Mouse (Mus musculus): ENCODE measurements at regions not wholly inside any gene's neighbourhood (a gene's known extent, or its start where the extent isn't known, plus 50 kb on each side); places are given as distances from the start of the nearest gene placed in this dataset.
A peak's percentile ranks its signal among the peaks of the same experiment; 100 is the strongest.

DNA sequence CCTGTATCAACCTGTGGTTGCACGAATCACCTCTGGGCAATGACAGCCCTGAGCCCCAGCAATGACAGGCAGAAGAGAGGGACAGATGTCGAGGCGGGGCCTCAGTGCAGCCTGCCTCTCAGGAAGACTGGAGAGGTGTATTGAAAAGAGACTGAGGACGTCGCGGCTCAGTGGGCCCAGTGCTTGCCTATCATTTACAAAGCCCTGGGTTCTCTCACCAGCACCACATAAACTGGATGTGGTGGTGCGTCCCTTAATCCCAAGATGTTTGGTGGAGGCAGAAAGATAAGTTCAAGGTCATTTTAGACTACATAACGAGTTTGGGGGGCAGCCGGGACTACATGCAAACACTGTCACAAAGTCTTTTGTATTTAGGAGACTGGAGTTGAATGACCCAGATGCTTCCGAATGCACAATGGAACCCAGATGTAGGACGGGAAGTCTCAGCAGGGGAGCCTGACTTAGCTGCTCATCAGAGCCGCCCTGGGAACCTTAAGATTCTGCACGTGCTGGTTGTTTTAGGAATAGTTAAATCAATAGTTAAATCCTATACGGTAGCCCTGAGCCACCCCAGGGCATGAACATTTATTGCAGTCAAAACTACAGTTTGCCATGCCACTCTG is 72.8 kb downstream of the Gadd45g start:
- no peak overlapping the region for H3K4me3 ChIP-seq (ENCODE audit: insufficient read depth, low read depth, low read length)
- WGBS = 82% methylated on average over 14 of the region's 14 CpGs
- no peak overlapping the region for H3K27ac ChIP-seq (ENCODE audit: insufficient read depth, low read depth, low read length)
- DNase-seq = no peak
- no peaks in the 10 kb centered on the region for H3K36me3 ChIP-seq (ENCODE audit: control insufficient read depth, insufficient read depth, low read length)
- TF ChIP-seq CTCF (conservative IDR thresholded peaks at IDR 0.05; ENCODE audit: insufficient read depth, insufficient read length, low read depth, low read length) = no peak
- no peak for TF ChIP-seq POLR2A (IDR thresholded peaks at IDR 0.05; ENCODE audit: low read depth, low read length)
- no peaks in the 10 kb centered on the region for H3K27me3 ChIP-seq (replicated peaks; ENCODE audit: control insufficient read depth, insufficient read depth, low read length)
- H3K4me1 ChIP-seq (ENCODE audit: control insufficient read depth, insufficient read depth, low read length) = peaks cover 6% of the 10 kb centered on the region; the same call in 1 of the 2 replicates

DNA sequence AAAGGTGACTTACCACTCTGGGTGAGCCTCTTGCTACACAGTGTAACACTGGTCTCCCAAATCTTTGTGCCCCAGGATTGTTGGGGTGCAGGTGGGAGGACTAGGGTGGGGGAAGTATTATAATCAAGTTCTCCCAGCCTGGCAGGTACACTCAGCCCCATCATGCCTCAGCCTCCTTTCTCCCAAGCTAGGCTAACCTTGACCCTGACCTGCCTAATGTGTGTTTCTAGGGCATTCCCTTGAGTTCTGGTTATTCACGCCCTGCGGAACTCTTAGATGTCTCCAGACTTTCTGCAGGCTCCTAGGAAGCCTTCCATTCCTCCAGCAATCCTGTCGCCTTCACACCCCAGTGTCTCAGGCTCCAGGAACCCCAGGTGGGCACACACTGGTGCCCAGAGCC is 73.5 kb downstream of the Gadd45g start:
- no peak for DNase-seq
- TF ChIP-seq CTCF (conservative IDR thresholded peaks at IDR 0.05; ENCODE audit: insufficient read depth, insufficient read length, low read depth, low read length) = no peak
- no peak for TF ChIP-seq POLR2A (IDR thresholded peaks at IDR 0.05; ENCODE audit: low read depth, low read length)
- WGBS = 90% methylated on average over 3 of the region's 3 CpGs
- no peak overlapping the region for H3K4me3 ChIP-seq (ENCODE audit: insufficient read depth, low read depth, low read length)
- no peak overlapping the region for H3K27ac ChIP-seq (ENCODE audit: insufficient read depth, low read depth, low read length)
- no peaks in the 10 kb centered on the region for H3K36me3 ChIP-seq (ENCODE audit: control insufficient read depth, insufficient read depth, low read length)
- H3K27me3 ChIP-seq (replicated peaks; ENCODE audit: control insufficient read depth, insufficient read depth, low read length) = no peaks in the 10 kb centered on the region
- peaks cover 6% of the 10 kb centered on the region; the same call in 1 of the 2 replicates for H3K4me1 ChIP-seq (ENCODE audit: control insufficient read depth, insufficient read depth, low read length)

DNA sequence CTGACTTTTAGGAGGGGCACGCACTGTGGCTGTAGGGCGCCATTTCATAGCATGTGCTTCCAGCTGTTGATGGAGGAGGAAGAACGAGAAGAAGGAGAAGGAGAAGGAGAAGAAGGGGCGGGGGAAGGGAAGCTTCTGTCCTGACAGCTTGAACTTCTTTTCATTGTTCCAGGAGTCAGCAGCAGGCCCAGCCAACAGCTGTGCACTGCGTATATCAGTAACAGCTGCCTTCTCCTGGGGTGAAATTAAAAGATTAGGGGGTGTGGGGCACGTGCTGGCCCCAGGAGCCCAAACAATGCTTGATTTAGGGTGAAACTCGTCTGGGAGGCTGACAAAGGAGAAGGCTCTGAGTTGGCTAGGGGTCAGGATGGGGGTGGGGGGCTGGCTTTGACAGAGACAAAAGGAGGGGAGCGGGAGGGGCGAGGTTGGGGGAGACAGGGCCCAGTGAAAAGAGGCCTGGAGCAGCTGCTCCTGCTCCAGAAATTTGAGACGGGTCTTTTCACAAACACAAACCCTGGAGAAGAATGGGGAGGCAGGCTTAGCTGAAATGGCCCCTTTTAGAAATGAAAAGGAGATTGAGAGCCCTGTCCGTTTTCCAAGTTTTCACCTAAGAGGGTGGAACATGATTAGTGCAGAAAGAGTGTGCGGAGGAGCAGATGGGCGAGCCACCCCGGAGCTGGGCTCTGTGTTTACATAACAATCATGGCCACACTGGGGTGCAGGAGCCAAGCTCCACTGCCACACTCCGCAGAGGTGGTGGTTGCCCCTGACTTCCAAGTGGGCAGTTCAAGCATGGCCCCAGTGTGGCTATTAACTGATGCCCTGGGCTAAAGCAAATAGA is 74.3 kb downstream of the Gadd45g start:
- no peaks in the 10 kb centered on the region for H3K36me3 ChIP-seq (ENCODE audit: control insufficient read depth, insufficient read depth, low read length)
- peaks cover 6% of the 10 kb centered on the region; the same call in 1 of the 2 replicates for H3K4me1 ChIP-seq (ENCODE audit: control insufficient read depth, insufficient read depth, low read length)
- TF ChIP-seq POLR2A (IDR thresholded peaks at IDR 0.05; ENCODE audit: low read depth, low read length) (no peak), CTCF (conservative IDR thresholded peaks at IDR 0.05; ENCODE audit: insufficient read depth, insufficient read length, low read depth, low read length) (no peak)
- 68% methylated on average over 15 of the region's 15 CpGs for WGBS
- no peak for DNase-seq
- no peak overlapping the region for H3K4me3 ChIP-seq (ENCODE audit: insufficient read depth, low read depth, low read length)
- no peak overlapping the region for H3K27ac ChIP-seq (ENCODE audit: insufficient read depth, low read depth, low read length)
- no peaks in the 10 kb centered on the region for H3K27me3 ChIP-seq (replicated peaks; ENCODE audit: control insufficient read depth, insufficient read depth, low read length)

DNA sequence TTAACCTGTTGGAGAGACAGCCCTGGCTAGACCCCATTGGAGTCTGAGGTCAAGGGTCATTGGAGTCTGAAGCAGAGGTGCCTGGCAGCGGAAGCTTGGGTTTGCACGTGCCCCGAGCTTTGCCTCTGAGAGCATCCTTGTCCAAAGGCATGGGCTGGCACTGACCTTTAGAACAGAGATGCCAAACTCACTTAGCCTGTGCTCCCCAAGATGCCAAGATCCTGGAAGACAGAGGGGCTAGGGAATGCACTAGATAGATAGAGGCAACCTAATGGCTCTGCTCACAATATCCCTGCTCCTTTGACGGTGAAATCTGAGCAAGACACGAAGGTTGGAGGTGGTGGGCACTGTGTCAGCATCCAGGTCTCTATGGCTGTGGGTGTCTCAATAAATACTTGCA is 75.1 kb downstream of the Gadd45g start:
- DNase-seq = no peak
- Histone ChIP-seq H3K4me1 (ENCODE audit: control insufficient read depth, insufficient read depth, low read length) (peaks cover 6% of the 10 kb centered on the region; the same call in 1 of the 2 replicates), H3K27me3 (replicated peaks; ENCODE audit: control insufficient read depth, insufficient read depth, low read length) (no peaks in the 10 kb centered on the region), H3K4me3 (ENCODE audit: insufficient read depth, low read depth, low read length) (no peak overlapping the region), H3K36me3 (ENCODE audit: control insufficient read depth, insufficient read depth, low read length) (no peaks in the 10 kb centered on the region), H3K27ac (ENCODE audit: insufficient read depth, low read depth, low read length) (no peak overlapping the region)
- WGBS = 71% methylated on average over 5 of the region's 5 CpGs
- TF ChIP-seq CTCF (conservative IDR thresholded peaks at IDR 0.05; ENCODE audit: insufficient read depth, insufficient read length, low read depth, low read length) (no peak), POLR2A (IDR thresholded peaks at IDR 0.05; ENCODE audit: low read depth, low read length) (no peak)

DNA sequence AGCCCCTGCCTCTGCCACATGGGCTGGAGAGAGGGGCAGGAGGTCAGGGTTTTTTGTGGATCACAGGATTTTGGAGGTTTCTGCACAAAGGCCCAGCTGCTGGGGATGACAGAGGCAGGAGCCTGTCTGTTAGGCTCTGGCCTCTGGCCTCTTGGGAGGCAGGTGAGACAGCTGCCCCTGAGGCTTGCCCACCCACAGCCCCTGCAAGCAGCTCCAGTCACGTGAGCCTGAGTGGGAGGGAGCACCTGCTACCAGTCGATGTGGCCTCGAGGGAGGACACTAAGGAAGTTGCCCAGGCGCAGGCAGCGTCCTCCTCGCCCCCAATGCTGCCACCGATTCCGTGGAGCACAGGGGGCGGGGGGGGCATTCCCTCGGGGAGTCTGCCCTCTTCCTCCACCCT is 80.3 kb downstream of the Gadd45g start:
- 50% methylated on average over 10 of the region's 10 CpGs for WGBS
- Histone ChIP-seq H3K27me3 (replicated peaks; ENCODE audit: control insufficient read depth, insufficient read depth, low read length) (no peaks in the 10 kb centered on the region), H3K27ac (ENCODE audit: insufficient read depth, low read depth, low read length) (no peak overlapping the region), H3K36me3 (ENCODE audit: control insufficient read depth, insufficient read depth, low read length) (no peaks in the 10 kb centered on the region), H3K4me3 (ENCODE audit: insufficient read depth, low read depth, low read length) (no peak overlapping the region), H3K4me1 (ENCODE audit: control insufficient read depth, insufficient read depth, low read length) (0 out of 2 replicates have a peak, but pooled peaks cover 2% of the 10 kb centered on the region)
- DNase-seq = no peak
- TF ChIP-seq CTCF (conservative IDR thresholded peaks at IDR 0.05; ENCODE audit: insufficient read depth, insufficient read length, low read depth, low read length) (no peak), POLR2A (IDR thresholded peaks at IDR 0.05; ENCODE audit: low read depth, low read length) (no peak)

DNA sequence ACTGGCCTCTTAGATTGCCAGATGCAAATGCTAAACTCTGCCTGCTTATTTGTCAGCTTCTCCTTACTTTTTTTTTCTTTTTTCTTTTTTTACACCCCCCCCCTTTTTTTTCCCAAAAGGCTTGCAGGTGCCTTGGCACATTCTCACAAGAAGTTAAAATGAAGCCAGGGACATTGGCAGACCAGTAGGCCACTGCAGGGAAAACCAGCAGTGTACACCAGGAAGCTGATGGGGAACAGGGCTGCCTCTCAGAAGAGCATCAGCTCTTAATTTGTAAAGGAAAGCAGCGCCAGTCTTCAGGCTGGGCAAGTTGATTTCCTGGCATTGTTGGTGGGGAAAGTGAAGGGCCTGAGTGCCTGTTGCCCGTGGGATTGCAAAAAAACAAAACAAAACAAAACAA is 83.3 kb downstream of the Gadd45g start:
- TF ChIP-seq POLR2A (IDR thresholded peaks at IDR 0.05; ENCODE audit: low read depth, low read length) = no peak
- no peak for TF ChIP-seq CTCF (conservative IDR thresholded peaks at IDR 0.05; ENCODE audit: insufficient read depth, insufficient read length, low read depth, low read length)
- H3K36me3 ChIP-seq (ENCODE audit: control insufficient read depth, insufficient read depth, low read length) = no peaks in the 10 kb centered on the region
- no peak overlapping the region for H3K4me3 ChIP-seq (ENCODE audit: insufficient read depth, low read depth, low read length)
- DNase-seq = no peak
- WGBS = 65% methylated on average over 2 of the region's 2 CpGs
- H3K27me3 ChIP-seq (replicated peaks; ENCODE audit: control insufficient read depth, insufficient read depth, low read length) = no peaks in the 10 kb centered on the region
- H3K4me1 ChIP-seq (ENCODE audit: control insufficient read depth, insufficient read depth, low read length) = 0 out of 2 replicates have a peak, but pooled peaks cover 2% of the 10 kb centered on the region
- no peak overlapping the region for H3K27ac ChIP-seq (ENCODE audit: insufficient read depth, low read depth, low read length)

DNA sequence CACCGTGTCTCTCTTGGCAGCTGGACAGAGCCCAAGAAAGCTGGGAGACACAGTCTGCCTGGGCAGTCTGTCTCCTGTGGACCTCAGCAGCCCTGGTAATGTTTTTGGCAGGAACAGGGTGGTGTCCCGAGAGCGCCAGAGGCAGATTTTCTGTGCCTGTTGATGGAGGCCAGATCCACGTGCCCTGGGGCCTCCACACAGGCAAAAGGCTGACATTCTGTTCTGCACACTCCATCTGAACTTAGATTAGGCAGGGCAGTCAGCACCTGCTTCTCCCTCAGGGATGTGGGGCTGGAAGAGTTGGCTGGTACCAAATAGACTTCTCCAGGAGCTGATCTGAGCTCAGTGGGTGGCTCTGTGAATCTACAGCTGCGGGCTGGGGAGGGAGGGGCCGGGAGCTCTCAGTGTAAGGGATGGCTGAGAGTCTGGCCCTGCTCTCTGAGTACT is 83.8 kb downstream of the Gadd45g start:
- no peak for TF ChIP-seq CTCF (conservative IDR thresholded peaks at IDR 0.05; ENCODE audit: insufficient read depth, insufficient read length, low read depth, low read length)
- no peak for TF ChIP-seq POLR2A (IDR thresholded peaks at IDR 0.05; ENCODE audit: low read depth, low read length)
- 0 out of 2 replicates have a peak, but pooled peaks cover 2% of the 10 kb centered on the region for H3K4me1 ChIP-seq (ENCODE audit: control insufficient read depth, insufficient read depth, low read length)
- DNase-seq = peak; percentile 70
- no peak overlapping the region for H3K4me3 ChIP-seq (ENCODE audit: insufficient read depth, low read depth, low read length)
- H3K27me3 ChIP-seq (replicated peaks; ENCODE audit: control insufficient read depth, insufficient read depth, low read length) = no peaks in the 10 kb centered on the region
- H3K27ac ChIP-seq (ENCODE audit: insufficient read depth, low read depth, low read length) = no peak overlapping the region
- no peaks in the 10 kb centered on the region for H3K36me3 ChIP-seq (ENCODE audit: control insufficient read depth, insufficient read depth, low read length)
- 46% methylated on average over 6 of the region's 6 CpGs for WGBS
